Mouse (Mus musculus): ENCODE data around the gene Dock1. TPM values are rescaled to one million over a fixed set of nuclear protein-coding genes. Genes with fewer than 3 reads are reported as not detected.

The Dock1 gene
- polyA plus RNA-seq, 1 experiment from 2014 or later: 21.9 TPM

DNA sequence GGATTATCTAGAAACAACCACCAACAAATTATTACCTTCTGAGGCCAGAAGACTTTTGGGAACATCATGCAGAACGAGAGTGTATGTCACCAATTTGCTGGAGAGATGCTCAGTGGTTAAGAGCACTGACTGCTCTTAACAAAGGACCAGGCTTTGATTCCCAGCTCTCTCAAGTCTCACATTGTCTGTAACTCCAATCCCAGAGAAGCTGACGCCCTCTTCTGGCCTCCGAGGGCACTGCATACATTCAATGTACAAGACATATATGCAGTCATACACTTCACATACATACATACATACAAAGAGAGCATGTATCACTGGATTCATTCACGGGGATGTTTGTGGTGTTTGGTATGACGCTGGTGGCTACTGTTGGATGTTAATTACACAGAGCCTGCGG, 271.4 kb downstream of the Dock1 start:
- ATAC-seq: no peak
- H3K4me3 ChIP-seq (ENCODE audit: low read length): no peak overlapping the region
- H3K27me3 ChIP-seq (replicated peaks; ENCODE audit: control insufficient read depth, insufficient read depth, low read length): peaks cover 2% of the 10 kb centered on the region; the same call in 1 of the 2 replicates
- H3K36me3 ChIP-seq (ENCODE audit: control insufficient read depth, insufficient read depth, low read length): no peaks in the 10 kb centered on the region
- 94% methylated on average over 6 of the region's 6 CpGs for WGBS
- no peaks in the 10 kb centered on the region for H3K9me3 ChIP-seq (ENCODE audit: control insufficient read depth, low read length)
- H3K4me1 ChIP-seq (ENCODE audit: control insufficient read depth, insufficient read depth, low read length): peaks cover 9% of the 10 kb centered on the region
- H3K4me2 ChIP-seq (ENCODE audit: low read depth, low read length): no peak overlapping the region
- H3K27ac ChIP-seq (ENCODE audit: low read length): no peak overlapping the region
- H3K9ac ChIP-seq (ENCODE audit: low read depth, low read length): no peak overlapping the region

DNA sequence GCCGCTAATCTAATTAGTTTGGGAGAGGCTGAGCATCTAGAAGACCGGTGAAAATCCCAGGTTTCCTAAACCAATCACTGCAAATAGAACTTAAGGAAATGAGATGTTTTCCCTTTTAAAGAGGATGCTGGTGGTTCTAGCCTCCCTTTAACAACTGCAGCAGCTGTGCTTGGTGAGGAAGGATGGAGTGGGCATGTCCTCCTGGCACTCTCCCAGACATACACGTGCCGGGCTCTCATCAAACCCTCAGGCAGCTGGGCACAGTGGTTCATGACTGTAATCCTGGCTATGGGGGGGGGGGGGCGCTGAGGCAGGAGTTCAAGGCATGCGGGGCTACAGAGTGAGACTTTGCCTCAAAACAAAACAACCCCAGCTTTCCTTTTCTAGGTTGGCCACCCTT, 272.6 kb downstream of the Dock1 start:
- H3K4me1 ChIP-seq (ENCODE audit: control insufficient read depth, insufficient read depth, low read length): 0 out of 2 replicates have a peak, but pooled peaks cover 2% of the 10 kb centered on the region
- H3K36me3 ChIP-seq (ENCODE audit: control insufficient read depth, insufficient read depth, low read length): no peaks in the 10 kb centered on the region
- WGBS: 75% methylated on average over 6 of the region's 6 CpGs
- no peak overlapping the region for H3K9ac ChIP-seq (ENCODE audit: low read depth, low read length)
- no peak overlapping the region for H3K4me2 ChIP-seq (ENCODE audit: low read depth, low read length)
- no peak overlapping the region for H3K4me3 ChIP-seq (ENCODE audit: low read length)
- no peaks in the 10 kb centered on the region for H3K9me3 ChIP-seq (ENCODE audit: control insufficient read depth, low read length)
- no peaks in the 10 kb centered on the region for H3K27me3 ChIP-seq (replicated peaks; ENCODE audit: control insufficient read depth, insufficient read depth, low read length)
- ATAC-seq: no peak
- H3K27ac ChIP-seq (ENCODE audit: low read length): no peak overlapping the region

DNA sequence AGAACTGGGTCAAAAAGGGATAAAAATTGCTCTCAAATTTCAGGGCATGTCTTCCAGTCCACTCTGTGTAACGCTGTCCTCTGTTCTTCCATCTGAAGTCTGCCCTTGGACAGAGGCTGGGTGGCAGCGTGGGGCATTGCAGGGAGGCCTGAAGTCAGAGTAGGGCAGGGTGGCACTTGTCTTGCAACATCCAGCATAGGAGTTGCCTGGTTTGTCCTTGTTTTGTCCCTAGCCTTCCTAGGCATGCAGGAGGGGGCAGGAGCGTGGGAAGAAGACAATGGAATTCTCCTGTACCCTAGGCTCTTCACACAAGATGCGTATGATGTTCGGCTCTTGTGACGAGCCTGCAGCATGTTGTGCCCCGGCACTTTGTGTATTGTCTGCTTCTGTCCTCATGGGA, 273.2 kb downstream of the Dock1 start:
- Histone ChIP-seq H3K9me3 (ENCODE audit: control insufficient read depth, low read length) (no peaks in the 10 kb centered on the region), H3K27ac (ENCODE audit: low read length) (no peak overlapping the region), H3K36me3 (ENCODE audit: control insufficient read depth, insufficient read depth, low read length) (no peaks in the 10 kb centered on the region), H3K4me3 (ENCODE audit: low read length) (no peak overlapping the region), H3K27me3 (replicated peaks; ENCODE audit: control insufficient read depth, insufficient read depth, low read length) (no peaks in the 10 kb centered on the region), H3K9ac (ENCODE audit: low read depth, low read length) (no peak overlapping the region), H3K4me1 (ENCODE audit: control insufficient read depth, insufficient read depth, low read length) (no peaks in the 10 kb centered on the region), H3K4me2 (ENCODE audit: low read depth, low read length) (no peak overlapping the region)
- ATAC-seq: no peak
- WGBS: 75% methylated on average over 7 of the region's 7 CpGs

DNA sequence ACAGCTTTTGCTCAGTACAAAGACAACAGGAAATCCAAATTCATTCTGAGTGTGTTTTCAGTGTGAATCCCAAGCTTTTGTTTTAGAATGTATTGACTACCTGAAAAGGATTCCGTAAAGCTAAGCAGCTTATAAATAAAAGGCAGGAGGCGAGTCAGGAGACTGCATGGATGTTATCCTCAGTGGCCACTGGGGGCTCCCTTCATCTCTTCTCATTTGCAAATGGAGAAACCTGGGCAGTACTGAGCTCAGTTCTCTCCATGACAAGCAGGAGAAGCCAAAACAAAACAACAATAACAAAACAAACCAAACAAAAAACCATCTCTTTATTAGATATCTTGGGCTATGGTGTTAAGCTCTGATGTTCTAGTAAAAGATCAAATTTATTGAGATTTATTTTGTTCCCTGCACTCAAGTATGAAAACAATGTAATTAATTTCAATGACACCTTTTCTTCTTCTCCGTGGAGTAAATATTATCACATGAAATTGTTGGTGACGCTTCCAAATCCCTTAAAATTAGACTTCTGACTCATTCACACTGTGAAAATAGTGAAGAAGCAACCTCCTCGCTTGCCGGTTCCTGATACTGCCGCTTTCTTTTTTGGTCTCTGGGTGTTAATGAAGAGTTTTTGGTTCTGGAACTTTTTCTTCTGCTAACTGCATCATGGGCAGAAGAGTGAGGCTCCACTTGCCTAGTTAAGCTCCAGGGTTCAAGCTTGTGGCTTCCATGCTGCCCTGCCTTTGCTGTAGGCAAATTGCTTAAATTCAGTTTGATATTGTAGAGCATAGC, 275.7 kb downstream of the Dock1 start:
- no peak overlapping the region for H3K27ac ChIP-seq (ENCODE audit: low read length)
- no peak overlapping the region for H3K4me3 ChIP-seq (ENCODE audit: low read length)
- 90% methylated on average over 7 of the region's 7 CpGs for WGBS
- H3K4me2 ChIP-seq (ENCODE audit: low read depth, low read length): no peak overlapping the region
- H3K36me3 ChIP-seq (ENCODE audit: control insufficient read depth, insufficient read depth, low read length): no peaks in the 10 kb centered on the region
- no peaks in the 10 kb centered on the region for H3K4me1 ChIP-seq (ENCODE audit: control insufficient read depth, insufficient read depth, low read length)
- ATAC-seq: no peak
- H3K9ac ChIP-seq (ENCODE audit: low read depth, low read length): no peak overlapping the region
- no peaks in the 10 kb centered on the region for H3K9me3 ChIP-seq (ENCODE audit: control insufficient read depth, low read length)
- H3K27me3 ChIP-seq (replicated peaks; ENCODE audit: control insufficient read depth, insufficient read depth, low read length): no peaks in the 10 kb centered on the region

DNA sequence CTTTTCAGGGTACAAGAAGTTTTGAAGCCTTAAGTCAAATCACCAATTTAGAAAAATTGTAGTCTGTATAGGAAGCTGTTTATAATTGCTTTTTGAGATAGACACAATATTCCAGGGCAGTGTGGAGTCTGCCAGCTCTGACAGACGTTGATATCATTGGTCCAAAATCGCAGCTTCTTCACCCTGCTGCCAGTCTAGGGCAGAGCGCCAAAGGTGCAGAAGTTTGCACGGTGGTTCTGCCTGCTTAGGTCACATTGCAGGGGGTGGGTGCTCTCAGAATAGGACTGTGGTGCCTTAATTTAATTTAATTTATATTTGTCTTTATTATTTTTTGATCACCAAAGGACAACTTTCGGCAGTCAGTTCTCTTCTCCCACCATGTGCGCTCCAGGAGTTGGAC, 288.6 kb downstream of the Dock1 start:
- WGBS: 88% methylated on average over 6 of the region's 6 CpGs
- ATAC-seq: no peak

DNA sequence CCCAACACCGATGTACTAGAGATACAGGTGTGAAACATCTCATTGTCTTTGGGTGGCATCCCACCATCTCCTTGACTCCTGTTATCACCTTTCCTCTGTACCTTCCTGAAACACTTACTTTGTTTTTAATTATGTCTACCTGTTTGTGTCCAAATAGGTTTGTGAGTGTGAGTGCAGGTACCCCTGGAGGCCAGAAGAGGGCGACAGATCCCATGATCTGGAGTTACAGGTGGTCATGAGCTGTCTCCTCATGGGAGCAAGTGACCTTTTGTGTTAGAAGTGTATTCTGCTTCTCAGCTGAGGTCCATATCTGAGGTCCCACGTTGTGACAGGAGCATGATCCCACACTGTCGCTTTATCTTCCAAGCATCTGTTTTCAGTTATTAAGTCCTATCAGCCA, 290.4 kb downstream of the Dock1 start:
- Histone ChIP-seq H3K4me3 (ENCODE audit: low read length) (no peak overlapping the region), H3K4me1 (ENCODE audit: control insufficient read depth, insufficient read depth, low read length) (no peaks in the 10 kb centered on the region), H3K36me3 (ENCODE audit: control insufficient read depth, insufficient read depth, low read length) (no peaks in the 10 kb centered on the region), H3K27me3 (replicated peaks; ENCODE audit: control insufficient read depth, insufficient read depth, low read length) (no peaks in the 10 kb centered on the region), H3K27ac (ENCODE audit: low read length) (no peak overlapping the region), H3K9ac (ENCODE audit: low read depth, low read length) (no peak overlapping the region), H3K4me2 (ENCODE audit: low read depth, low read length) (no peak overlapping the region), H3K9me3 (ENCODE audit: control insufficient read depth, low read length) (no peaks in the 10 kb centered on the region)
- WGBS: 71% methylated on average over 4 of the region's 4 CpGs
- ATAC-seq: no peak

More for the DNA sequence above, 288.6 kb downstream of the Dock1 start:
- H3K27me3 ChIP-seq (replicated peaks; ENCODE audit: control insufficient read depth, insufficient read depth, low read length): no peaks in the 10 kb centered on the region
- no peaks in the 10 kb centered on the region for H3K4me1 ChIP-seq (ENCODE audit: control insufficient read depth, insufficient read depth, low read length)
- no peak overlapping the region for H3K4me2 ChIP-seq (ENCODE audit: low read depth, low read length)
- H3K9me3 ChIP-seq (ENCODE audit: control insufficient read depth, low read length): no peaks in the 10 kb centered on the region
- no peak overlapping the region for H3K4me3 ChIP-seq (ENCODE audit: low read length)
- no peak overlapping the region for H3K9ac ChIP-seq (ENCODE audit: low read depth, low read length)
- no peaks in the 10 kb centered on the region for H3K36me3 ChIP-seq (ENCODE audit: control insufficient read depth, insufficient read depth, low read length)
- no peak overlapping the region for H3K27ac ChIP-seq (ENCODE audit: low read length)

DNA sequence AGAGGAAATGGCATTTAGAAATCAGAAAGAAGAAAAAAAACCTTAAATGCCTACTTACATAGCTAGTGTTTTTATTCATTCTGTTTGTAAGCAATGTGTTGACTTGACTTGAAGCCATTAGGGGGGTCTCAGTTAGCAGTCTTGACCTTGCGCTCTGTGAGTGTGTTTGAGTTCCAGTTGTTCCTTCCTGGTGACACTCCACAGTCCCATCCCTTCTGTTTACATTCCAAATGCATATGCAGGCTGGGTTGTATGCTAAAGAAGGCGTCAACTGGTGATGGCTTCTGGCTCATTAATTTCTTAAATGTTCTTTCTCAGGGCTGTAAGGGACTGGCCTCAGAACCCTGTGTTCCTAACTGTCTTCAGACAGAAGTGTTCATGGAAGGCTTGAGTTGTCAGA, 291.2 kb downstream of the Dock1 start:
- H3K9me3 ChIP-seq (ENCODE audit: control insufficient read depth, low read length): no peaks in the 10 kb centered on the region
- H3K4me1 ChIP-seq (ENCODE audit: control insufficient read depth, insufficient read depth, low read length): no peaks in the 10 kb centered on the region
- WGBS: 65% methylated on average over 2 of the region's 2 CpGs
- no peak overlapping the region for H3K4me3 ChIP-seq (ENCODE audit: low read length)
- no peak overlapping the region for H3K9ac ChIP-seq (ENCODE audit: low read depth, low read length)
- H3K4me2 ChIP-seq (ENCODE audit: low read depth, low read length): no peak overlapping the region
- ATAC-seq: no peak
- no peaks in the 10 kb centered on the region for H3K27me3 ChIP-seq (replicated peaks; ENCODE audit: control insufficient read depth, insufficient read depth, low read length)
- H3K27ac ChIP-seq (ENCODE audit: low read length): no peak overlapping the region
- H3K36me3 ChIP-seq (ENCODE audit: control insufficient read depth, insufficient read depth, low read length): no peaks in the 10 kb centered on the region

DNA sequence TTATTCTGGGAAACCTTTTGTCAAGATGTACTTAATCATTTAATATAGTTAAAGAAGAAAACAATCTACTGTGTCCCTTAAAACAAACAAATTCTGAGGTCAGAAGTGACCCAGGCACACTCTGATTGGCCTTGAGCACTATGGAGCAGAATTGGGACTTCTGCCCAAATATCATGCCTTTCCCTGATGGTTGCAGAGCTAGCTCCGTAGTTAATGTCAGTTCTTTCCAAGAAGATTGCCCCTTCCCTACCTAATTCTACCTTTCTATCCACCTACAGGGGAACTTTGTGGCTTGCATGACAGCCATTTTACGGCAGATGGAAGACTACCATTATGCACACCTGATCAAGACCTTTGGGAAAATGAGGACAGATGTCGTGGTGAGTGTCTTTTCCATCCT, 319.8 kb downstream of the Dock1 start:
- no peaks in the 10 kb centered on the region for H3K4me1 ChIP-seq (ENCODE audit: control insufficient read depth, insufficient read depth, low read length)
- H3K27ac ChIP-seq (ENCODE audit: low read length): no peak overlapping the region
- H3K9ac ChIP-seq (ENCODE audit: low read depth, low read length): no peak overlapping the region
- WGBS: 86% methylated on average over 3 of the region's 3 CpGs
- H3K27me3 ChIP-seq (replicated peaks; ENCODE audit: control insufficient read depth, insufficient read depth, low read length): no peaks in the 10 kb centered on the region
- no peak for ATAC-seq
- no peaks in the 10 kb centered on the region for H3K36me3 ChIP-seq (ENCODE audit: control insufficient read depth, insufficient read depth, low read length)
- H3K9me3 ChIP-seq (ENCODE audit: control insufficient read depth, low read length): no peaks in the 10 kb centered on the region
- no peak overlapping the region for H3K4me2 ChIP-seq (ENCODE audit: low read depth, low read length)
- H3K4me3 ChIP-seq (ENCODE audit: low read length): no peak overlapping the region

DNA sequence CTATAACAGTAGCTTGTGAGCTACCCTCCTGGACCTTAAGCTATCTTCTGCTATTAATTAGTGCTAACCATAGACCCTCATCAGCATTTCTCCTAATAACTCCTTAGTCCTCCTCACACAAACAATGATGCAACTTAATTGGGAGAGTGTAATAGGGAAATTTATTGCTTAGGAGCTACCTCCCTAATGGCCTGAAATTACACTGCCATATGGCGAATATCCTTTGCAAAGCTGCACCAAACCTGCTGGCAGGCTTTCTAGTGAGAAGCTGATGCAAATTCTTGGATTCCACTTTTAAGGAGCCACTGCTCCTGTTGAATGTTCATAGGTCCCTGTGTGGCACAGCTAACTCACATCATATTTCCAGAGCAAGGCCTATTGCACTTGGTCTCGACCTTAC, 320.5 kb downstream of the Dock1 start:
- H3K4me3 ChIP-seq (ENCODE audit: low read length): no peak overlapping the region
- no peaks in the 10 kb centered on the region for H3K27me3 ChIP-seq (replicated peaks; ENCODE audit: control insufficient read depth, insufficient read depth, low read length)
- ATAC-seq: no peak
- no peaks in the 10 kb centered on the region for H3K36me3 ChIP-seq (ENCODE audit: control insufficient read depth, insufficient read depth, low read length)
- 82% methylated on average over 2 of the region's 2 CpGs for WGBS
- H3K9ac ChIP-seq (ENCODE audit: low read depth, low read length): no peak overlapping the region
- no peaks in the 10 kb centered on the region for H3K9me3 ChIP-seq (ENCODE audit: control insufficient read depth, low read length)
- H3K27ac ChIP-seq (ENCODE audit: low read length): no peak overlapping the region
- H3K4me1 ChIP-seq (ENCODE audit: control insufficient read depth, insufficient read depth, low read length): no peaks in the 10 kb centered on the region
- H3K4me2 ChIP-seq (ENCODE audit: low read depth, low read length): no peak overlapping the region

DNA sequence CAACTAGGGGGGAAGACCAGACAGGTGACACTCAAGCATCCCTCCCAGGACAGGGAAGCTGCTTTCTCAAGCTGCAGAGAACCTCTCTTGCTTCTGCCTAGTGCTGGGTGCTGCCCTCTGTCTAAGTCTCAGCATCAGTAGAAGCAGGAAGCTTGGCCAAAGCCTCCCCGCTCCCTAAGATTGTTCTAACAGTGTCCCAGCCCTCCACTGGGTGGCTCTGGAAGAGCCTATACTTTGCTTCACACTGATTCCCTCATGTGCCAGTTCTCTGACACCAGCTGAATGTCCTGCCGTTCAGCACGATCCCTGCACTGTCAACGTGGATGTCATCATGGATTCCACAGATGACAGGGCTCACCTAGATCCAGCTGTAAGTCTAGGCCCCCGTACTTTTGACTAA, 324.5 kb downstream of the Dock1 start:
- no peaks in the 10 kb centered on the region for H3K36me3 ChIP-seq (ENCODE audit: control insufficient read depth, insufficient read depth, low read length)
- WGBS: 88% methylated on average over 5 of the region's 5 CpGs
- H3K27ac ChIP-seq (ENCODE audit: low read length): no peak overlapping the region
- no peaks in the 10 kb centered on the region for H3K27me3 ChIP-seq (replicated peaks; ENCODE audit: control insufficient read depth, insufficient read depth, low read length)
- H3K4me1 ChIP-seq (ENCODE audit: control insufficient read depth, insufficient read depth, low read length): no peaks in the 10 kb centered on the region
- ATAC-seq: no peak
- no peaks in the 10 kb centered on the region for H3K9me3 ChIP-seq (ENCODE audit: control insufficient read depth, low read length)
- H3K9ac ChIP-seq (ENCODE audit: low read depth, low read length): no peak overlapping the region
- no peak overlapping the region for H3K4me3 ChIP-seq (ENCODE audit: low read length)
- no peak overlapping the region for H3K4me2 ChIP-seq (ENCODE audit: low read depth, low read length)

All from intestine, embryonic 16.5 days (tissue).